Mouse (Mus musculus): ENCODE measurements around the gene Cep112.

- no peak for TF ChIP-seq GATA1 (IDR thresholded peaks at IDR 0.05; ENCODE audit: low read length)
- no peak for TF ChIP-seq TAL1 (IDR thresholded peaks at IDR 0.05; ENCODE audit: low read length)
These were observed 8.6 kb upstream of the Cep112 start for GRCm38 (mm10) chr11:108416360-108416759.

Measured in erythroblast, embryonic 14.5 days (primary cell).